Mouse (Mus musculus) retina, embryonic 14.5 days (tissue): Measurements from ENCODE around the gene Rasl10b.

Experiments
- DNase-seq: peaks from one replicate; pipeline ENCODE4 v3.0.0-alpha.2; 2015; ENCODE audit warnings: low spot score

Gene Rasl10b

DNA sequence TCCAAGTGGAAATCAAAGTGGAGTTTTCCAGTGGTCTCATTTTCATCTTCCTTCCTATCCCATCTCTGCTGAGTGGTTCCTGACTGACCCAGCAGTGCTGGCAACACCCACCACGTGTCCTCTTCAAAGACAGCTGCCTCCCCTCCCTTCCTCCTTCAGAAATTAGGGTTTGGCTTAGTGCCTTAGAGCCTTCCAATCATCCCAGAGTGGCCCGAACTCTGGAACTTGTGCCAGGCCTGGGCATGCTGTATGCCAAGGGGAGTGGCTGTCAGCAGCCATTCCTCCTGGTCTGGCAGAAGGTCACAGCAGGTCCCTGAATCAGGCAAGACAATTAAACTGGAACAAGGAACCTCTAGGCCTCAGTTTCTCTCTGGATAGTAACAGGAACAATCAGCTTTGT lies 57.0 kb downstream of the Rasl10b start:
- DNase-seq, result no peak

DNA sequence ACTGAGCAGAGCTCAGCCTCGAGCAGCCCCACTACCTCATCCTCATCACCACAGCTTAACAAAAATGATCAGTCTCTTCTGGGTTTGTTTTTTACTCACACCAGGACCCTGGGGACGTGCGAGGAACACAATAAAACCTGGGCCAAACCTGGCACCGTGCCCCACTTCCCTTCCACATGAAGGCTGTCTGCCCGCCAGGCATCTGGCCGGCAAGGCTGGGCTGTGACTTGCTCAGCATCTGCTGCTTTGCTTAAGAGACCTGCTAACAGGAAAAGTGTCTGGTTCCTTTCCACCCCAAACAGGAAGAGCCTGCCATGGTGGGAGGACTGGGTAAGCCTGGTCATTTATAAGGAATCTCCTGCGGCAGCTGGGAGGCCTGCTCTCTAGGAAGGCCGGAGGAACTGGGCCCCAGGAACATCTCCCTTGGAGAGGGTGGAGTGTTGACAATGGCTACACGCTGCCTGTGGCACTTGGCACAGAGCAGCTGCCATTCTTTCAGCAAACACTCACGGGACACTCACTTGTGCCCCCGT lies 58.2 kb downstream of the Rasl10b start:
- no peak for DNase-seq

DNA sequence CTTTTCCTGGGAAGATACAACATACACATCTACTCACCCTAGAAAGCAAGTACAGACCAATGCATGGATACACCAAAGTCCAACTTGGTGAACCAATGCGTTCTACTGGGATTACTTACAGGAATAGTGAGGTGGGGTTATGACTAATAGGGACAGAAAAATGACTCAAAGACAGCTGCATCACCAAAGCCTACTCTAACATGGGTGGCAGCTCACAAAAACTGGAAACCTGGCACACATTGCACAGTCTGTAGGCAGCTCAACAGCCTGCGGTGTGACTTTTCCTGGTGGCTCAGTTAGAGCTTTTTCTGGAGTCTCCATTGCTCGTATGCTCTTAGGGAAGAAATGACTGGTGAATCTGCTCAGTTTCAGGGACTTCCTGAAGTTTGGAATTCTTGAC lies 59.8 kb downstream of the Rasl10b start:
- no peak for DNase-seq
